Mouse (Mus musculus): ENCODE measurements around the gene Ap1s1.

DNA sequence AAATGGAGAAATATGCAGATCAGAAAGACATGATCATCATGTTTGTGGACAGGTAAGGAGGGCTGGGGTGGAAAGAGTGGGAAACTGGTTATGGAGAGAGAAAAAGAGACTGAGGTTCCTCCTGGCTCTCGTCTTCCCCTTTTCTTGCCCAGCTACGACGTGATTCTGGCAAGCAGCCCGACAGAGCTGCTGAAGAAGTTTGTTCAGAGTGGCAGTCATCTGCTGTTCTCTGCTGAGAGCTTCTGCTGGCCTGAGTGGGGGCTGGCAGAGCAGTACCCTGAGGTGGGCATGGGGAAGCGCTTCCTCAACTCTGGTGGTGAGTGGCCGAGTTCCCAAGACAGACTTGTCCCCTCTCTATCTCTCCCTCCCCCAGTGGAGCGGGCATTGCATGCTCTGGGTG, 57.5 kb downstream of the Ap1s1 start:
- TF ChIP-seq CTCF (IDR thresholded peaks at IDR 0.05; ENCODE audit: insufficient read depth, low read depth, low read length): no peak
- TF ChIP-seq POLR2A (IDR thresholded peaks at IDR 0.05; ENCODE audit: insufficient read depth, low read depth, low read length): no peak

Measured in olfactory bulb, adult 2 months (tissue).